Mouse (Mus musculus) embryonic facial prominence, embryonic 14.5 days (tissue): Measurements from ENCODE around the gene Capn2. TPM values are rescaled to one million over a fixed set of nuclear protein-coding genes. Genes with fewer than 3 reads are reported as not detected.

ENCODE experiments used
- ATAC-seq: fragments of 200-750 bp; cut with Nextera tagmentation; 2 replicates; pipeline ENCODE4 v1.8.0; 2017; ENCODE audit warnings: low read depth, moderate number of reproducible peaks, moderate TSS enrichment
- DNase-seq: peaks from one replicate; pipeline ENCODE4 v3.0.0-alpha.2; 2015; ENCODE audit warnings: low spot score
- H3K27ac ChIP-seq: fragments of 300-500 bp; sonication (generic); replicated peaks from 2 replicates; pipeline ENCODE4 v1.5.1; 2014; ENCODE audit warnings: low read depth, mild to moderate bottlenecking, low read length, moderate library complexity
- H3K27me3 ChIP-seq: fragments of 300-500 bp; sonication (generic); replicated peaks from 2 replicates; pipeline ENCODE4 v1.6.1; 2014; ENCODE audit warnings: low read length; ENCODE audit not compliant: control insufficient read depth, insufficient read depth
- H3K36me3 ChIP-seq: fragments of 300-500 bp; sonication (generic); 2 replicates; pipeline ENCODE4 v1.6.1; 2014; ENCODE audit warnings: low read length, mixed read lengths; ENCODE audit not compliant: control insufficient read depth, insufficient read depth
- H3K4me1 ChIP-seq: fragments of 300-500 bp; sonication (generic); 2 replicates; pipeline ENCODE4 v1.6.1; 2014; ENCODE audit warnings: antibody characterized with exemption, low read length; ENCODE audit not compliant: control insufficient read depth, insufficient read depth
- H3K4me2 ChIP-seq: fragments of 300-500 bp; sonication (generic); 2 replicates; pipeline ENCODE4 v1.6.1; 2014; ENCODE audit warnings: low read depth, mild to moderate bottlenecking, low read length, moderate library complexity, mixed read lengths
- H3K4me3 ChIP-seq: fragments of 300-500 bp; sonication (generic); 2 replicates; pipeline ENCODE4 v1.5.1; 2014; ENCODE audit warnings: low read depth, mild to moderate bottlenecking, low read length
- H3K9ac ChIP-seq: fragments of 300-500 bp; sonication (generic); 2 replicates; pipeline ENCODE4 v1.6.1; 2014; ENCODE audit warnings: low read depth, mild to moderate bottlenecking, low read length, moderate library complexity, mixed read lengths
- H3K9me3 ChIP-seq: fragments of 300-500 bp; sonication (generic); 2 replicates; pipeline ENCODE4 v1.6.1; 2016; ENCODE audit warnings: low read length; ENCODE audit not compliant: control insufficient read depth
- WGBS: fragments of 180-500 bp; shearing (Covaris S2); extraction: QIAGEN DNeasy Blood & Tissue Kit; methylation state at CpG from one replicate; pipeline ENCODE4 v1.1.7; 2014; 5-methylcytosine and 5-hydroxymethylcytosine counted together
- polyA plus RNA-seq: library from polyadenylated mRNA; unstranded; fragments of >200 nt; fragmentation: Nextera tagmentation; extraction: Ambion mirVana; gene quantifications from 2 replicates; pipeline ENCODE4 v1.2.1, GENCODE M21; 2014

The Capn2 gene
- polyA plus RNA-seq, 1 experiment from 2014 or later = 115 TPM

GRCm38 (mm10) chr1:182500843-182501242, 16.6 kb downstream of the Capn2 start:
- ATAC-seq (no peak), DNase-seq (no peak)
- 73% methylated on average over 4 of the region's 4 CpGs for WGBS
- peaks cover 17% of the 10 kb centered on the region for H3K4me1 ChIP-seq
- H3K9ac ChIP-seq = no peak overlapping the region
- H3K9me3 ChIP-seq = no peaks in the 10 kb centered on the region
- no peaks in the 10 kb centered on the region for H3K27me3 ChIP-seq
- no peak overlapping the region for H3K4me2 ChIP-seq
- no peak overlapping the region for H3K4me3 ChIP-seq
- peaks cover 8% of the 10 kb centered on the region; the same call in 1 of the 2 replicates for H3K36me3 ChIP-seq
- no peak overlapping the region for H3K27ac ChIP-seq

- Histone ChIP-seq H3K36me3 (0 out of 2 replicates have a peak, but pooled peaks cover 3% of the 10 kb centered on the region), H3K9ac (no peak overlapping the region), H3K9me3 (no peaks in the 10 kb centered on the region), H3K4me2 (no peak overlapping the region), H3K27me3 (no peaks in the 10 kb centered on the region), H3K27ac (no peak overlapping the region), H3K4me3 (no peak overlapping the region), H3K4me1 (peaks cover 17% of the 10 kb centered on the region)
- no peak for DNase-seq
- WGBS = 70% methylated on average over 4 of the region's 4 CpGs
- no peak for ATAC-seq
These were observed 17.2 kb downstream of the Capn2 start for GRCm38 (mm10) chr1:182500224-182500623.

DNA sequence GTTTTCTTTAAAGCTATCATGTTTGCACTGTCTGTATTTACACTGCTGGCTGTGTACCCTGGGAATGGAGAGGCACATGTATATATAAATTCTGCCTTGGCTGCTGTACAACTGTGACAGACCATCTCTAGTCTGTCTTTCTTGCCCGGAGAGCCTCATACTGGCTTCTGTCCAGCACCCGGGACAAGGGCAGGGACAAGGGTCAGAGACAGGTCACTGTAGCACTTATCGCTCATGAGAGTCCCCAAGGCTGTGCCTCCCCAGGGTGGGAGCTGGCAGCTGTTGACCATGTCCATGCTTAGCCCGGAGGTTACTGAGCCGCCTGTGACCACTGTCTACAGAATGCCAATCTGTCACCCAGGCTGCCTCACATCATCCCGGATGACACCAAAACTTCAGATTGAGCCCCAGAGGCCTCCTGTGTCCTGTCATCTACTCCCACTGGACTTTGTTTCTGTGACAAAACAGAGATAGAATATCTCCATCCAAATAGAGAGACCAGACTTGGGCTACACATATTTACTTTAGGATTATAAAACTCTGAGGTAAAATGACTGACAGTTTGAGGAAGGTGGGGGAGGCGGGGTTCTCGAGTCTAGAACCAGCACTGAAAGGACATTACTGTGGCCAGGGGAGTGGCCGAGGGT, 17.8 kb downstream of the Capn2 start:
- H3K36me3 ChIP-seq = peaks cover 1% of the 10 kb centered on the region; the same call in 1 of the 2 replicates
- ATAC-seq (no peak), DNase-seq (no peak)
- H3K9me3 ChIP-seq = no peaks in the 10 kb centered on the region
- peaks cover 14% of the 10 kb centered on the region for H3K4me1 ChIP-seq
- H3K9ac ChIP-seq = no peak overlapping the region
- WGBS = 70% methylated on average over 9 of the region's 9 CpGs
- H3K27me3 ChIP-seq = no peaks in the 10 kb centered on the region
- H3K27ac ChIP-seq = no peak overlapping the region
- H3K4me2 ChIP-seq = no peak overlapping the region
- no peak overlapping the region for H3K4me3 ChIP-seq

GRCm38 (mm10) chr1:182497736-182498135, 19.7 kb downstream of the Capn2 start:
- H3K4me1 ChIP-seq = peaks cover 10% of the 10 kb centered on the region
- ATAC-seq = no peak
- no peak overlapping the region for H3K27ac ChIP-seq
- peaks cover 7% of the 10 kb centered on the region; the same call in 1 of the 2 replicates for H3K36me3 ChIP-seq
- H3K9ac ChIP-seq = no peak overlapping the region
- H3K4me2 ChIP-seq = no peak overlapping the region
- H3K9me3 ChIP-seq = no peaks in the 10 kb centered on the region
- H3K4me3 ChIP-seq = no peak overlapping the region
- no peaks in the 10 kb centered on the region for H3K27me3 ChIP-seq
- no peak for DNase-seq
- 61% methylated on average over 4 of the region's 4 CpGs for WGBS

DNA sequence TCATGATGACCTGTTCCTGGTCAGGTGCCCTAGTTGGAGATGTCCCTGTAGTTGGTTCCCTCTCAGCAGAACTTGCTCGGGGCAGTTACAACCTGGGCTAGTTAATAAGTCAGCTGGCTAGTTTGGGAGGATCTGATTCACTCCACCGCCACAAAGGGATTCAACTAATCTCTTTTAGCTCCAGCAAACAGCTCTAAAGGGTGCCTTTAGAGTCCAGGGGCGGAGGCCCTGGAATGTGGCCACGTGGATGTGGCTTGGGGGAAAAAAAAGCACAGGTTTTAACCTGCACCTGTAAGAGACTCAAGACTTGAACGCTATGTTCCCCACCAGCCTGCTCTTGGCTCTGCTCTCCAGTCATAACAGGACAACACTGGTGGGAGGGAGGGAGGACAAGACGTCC, 20.7 kb downstream of the Capn2 start:
- Histone ChIP-seq H3K27me3 (no peaks in the 10 kb centered on the region), H3K36me3 (peaks cover 16% of the 10 kb centered on the region), H3K4me1 (peaks cover 10% of the 10 kb centered on the region), H3K27ac (no peak overlapping the region), H3K4me3 (no peak overlapping the region), H3K9me3 (no peaks in the 10 kb centered on the region), H3K4me2 (no peak overlapping the region), H3K9ac (no peak overlapping the region)
- ATAC-seq (no peak), DNase-seq (peak; percentile 48)
- WGBS = 49% methylated on average over 6 of the region's 6 CpGs

DNA sequence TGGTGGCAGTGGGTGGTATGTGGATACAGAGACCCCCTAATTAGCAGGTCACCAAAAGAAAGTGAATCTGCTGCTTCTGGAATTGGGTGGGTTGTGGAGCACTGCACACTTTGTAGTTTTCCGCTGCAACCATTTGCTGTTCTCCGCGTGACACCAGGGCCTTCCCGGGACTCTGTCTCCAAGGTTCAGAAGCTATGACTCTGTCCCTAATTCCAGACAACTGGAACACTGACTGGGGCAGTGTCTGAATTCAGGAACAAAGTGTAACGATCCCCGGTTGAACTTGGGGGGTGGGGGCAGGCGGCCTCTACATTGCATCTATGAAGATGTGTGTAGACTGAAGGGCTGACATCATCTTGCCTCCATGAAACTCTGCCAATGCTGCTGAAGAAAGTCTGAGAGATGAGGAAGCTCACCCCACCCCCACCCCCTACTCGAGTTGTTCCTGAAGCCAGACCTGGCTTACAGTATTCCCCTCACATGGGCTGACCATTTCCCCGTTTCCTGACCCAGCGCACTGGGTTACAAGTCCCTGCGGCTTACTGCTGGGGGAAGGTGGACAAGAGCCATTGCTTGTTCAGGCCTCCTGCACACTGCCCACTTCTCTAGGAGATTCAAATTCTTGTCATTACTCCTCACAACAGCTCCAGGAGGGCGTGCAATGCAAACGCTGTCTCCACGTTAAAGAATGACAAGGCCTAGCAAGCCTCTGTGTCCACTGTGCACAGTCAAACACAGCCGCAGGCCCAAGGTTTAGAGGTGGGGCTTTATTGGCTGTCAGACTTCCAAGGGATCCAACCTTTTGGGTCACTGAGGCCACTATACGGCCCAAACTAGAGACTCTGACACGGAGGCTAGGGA, 22.9 kb downstream of the Capn2 start:
- H3K27ac ChIP-seq = no peak overlapping the region
- peaks cover 33% of the 10 kb centered on the region for H3K36me3 ChIP-seq
- H3K4me1 ChIP-seq = peaks cover 13% of the 10 kb centered on the region
- no peak for DNase-seq
- no peaks in the 10 kb centered on the region for H3K9me3 ChIP-seq
- 76% methylated on average over 17 of the region's 17 CpGs for WGBS
- no peak overlapping the region; the same call in 1 of the 2 replicates for H3K9ac ChIP-seq
- ATAC-seq = no peak
- H3K4me2 ChIP-seq = no peak overlapping the region
- H3K4me3 ChIP-seq = no peak overlapping the region
- H3K27me3 ChIP-seq = no peaks in the 10 kb centered on the region

DNA sequence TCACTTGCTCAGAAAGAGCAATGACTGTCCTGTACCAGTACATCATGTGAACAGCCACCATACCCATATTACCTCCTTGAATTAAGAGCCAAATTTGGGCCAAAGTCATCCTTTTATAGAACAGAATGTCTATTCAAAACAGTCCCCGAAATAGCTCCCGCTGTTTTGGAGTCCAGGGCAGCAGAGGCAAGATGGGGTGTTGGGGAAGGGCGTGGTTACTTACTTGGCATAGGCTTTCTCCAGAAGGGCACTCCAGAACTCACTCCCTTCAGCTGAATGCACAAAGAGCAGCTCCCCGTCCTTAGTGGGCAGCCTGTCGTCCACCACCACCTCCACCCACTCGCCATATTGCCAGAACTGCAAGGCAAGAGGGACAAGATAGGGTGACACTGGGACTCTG, 25.6 kb downstream of the Capn2 start:
- Histone ChIP-seq H3K4me3 (no peak overlapping the region), H3K4me2 (no peak overlapping the region), H3K4me1 (peaks cover 7% of the 10 kb centered on the region; the same call in 1 of the 2 replicates), H3K9me3 (no peaks in the 10 kb centered on the region), H3K9ac (no peak overlapping the region), H3K36me3 (peaks cover 59% of the 10 kb centered on the region), H3K27me3 (no peaks in the 10 kb centered on the region), H3K27ac (no peak overlapping the region)
- ATAC-seq (no peak), DNase-seq (no peak)
- WGBS = 92% methylated on average over 6 of the region's 6 CpGs

DNA sequence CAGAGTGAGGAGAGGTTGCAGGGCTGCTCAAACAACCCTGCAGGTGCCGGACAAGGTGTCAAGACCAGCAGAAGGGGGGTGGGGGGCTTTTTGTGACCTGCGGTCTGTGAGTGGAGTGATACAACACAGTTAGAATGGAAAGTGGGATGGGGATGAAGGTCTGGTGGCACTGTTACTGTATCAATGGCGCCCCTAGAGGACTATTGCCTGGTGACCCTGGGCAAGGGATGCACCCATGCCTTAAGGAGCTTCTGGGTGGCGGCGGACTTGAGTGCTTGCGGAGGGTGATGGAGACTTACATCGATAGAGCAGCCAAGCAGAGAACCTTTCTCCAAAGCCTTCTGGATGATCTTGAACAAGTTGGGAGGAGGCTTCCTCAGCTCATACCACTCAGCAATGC, 26.8 kb downstream of the Capn2 start:
- 84% methylated on average over 7 of the region's 7 CpGs for WGBS
- Histone ChIP-seq H3K9me3 (no peaks in the 10 kb centered on the region), H3K4me1 (0 out of 2 replicates have a peak, but pooled peaks cover 3% of the 10 kb centered on the region), H3K27me3 (no peaks in the 10 kb centered on the region), H3K27ac (peak overlapping the region; percentile 45; the same call in 1 of the 2 replicates), H3K9ac (no peak overlapping the region), H3K4me2 (no peak overlapping the region), H3K4me3 (no peak overlapping the region), H3K36me3 (peaks cover 70% of the 10 kb centered on the region)
- no peak for ATAC-seq
- no peak for DNase-seq
